Mouse (Mus musculus): Measurements from ENCODE around the gene 1700012B09Rik.
A peak's percentile ranks its signal among the peaks of the same experiment; 100 is the strongest.

GRCm38 (mm10) chr9:14752001-14752522 lies 18.8 kb downstream of the 1700012B09Rik start, which contains the start of gene Fut4:
- TF ChIP-seq CTCF (IDR thresholded peaks at IDR 0.05; ENCODE audit: low read depth) = 0 out of 2 replicates have a peak, but pooled peaks have one; percentile 1
- TF ChIP-seq EP300 (IDR thresholded peaks at IDR 0.05; ENCODE audit: low read depth) = no peak
